Comparison of ENCODE assay signal across 18 mouse cellular contexts in the genomic region with DNA sequence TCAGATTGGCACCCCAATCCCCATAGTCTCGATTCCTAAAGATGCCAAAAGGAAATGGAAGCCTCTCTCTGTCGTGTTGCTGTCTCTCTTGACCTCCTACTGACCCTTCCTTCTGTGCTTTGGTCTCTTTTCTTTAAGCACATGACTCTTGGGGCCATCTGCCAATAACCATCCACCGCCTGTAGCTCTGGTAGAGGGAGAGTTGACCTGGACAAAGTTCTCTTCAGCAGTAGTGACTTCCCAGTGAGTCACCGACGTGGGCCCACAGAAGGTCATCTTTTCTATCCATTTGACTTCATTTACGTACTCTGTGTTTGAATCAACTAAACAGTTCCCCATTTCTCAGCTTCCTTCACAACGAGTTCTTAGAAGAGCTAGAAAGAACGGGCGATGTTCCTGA. TPM values are rescaled to one million over a fixed set of nuclear protein-coding genes. Genes with fewer than 3 reads are reported as not detected.
DNase-seq lines count a peak whose midpoint lies in the region; ATAC-seq and TF ChIP-seq lines count a peak whose summit lies in the region.
"Had no signal": no experiment of that assay in that cellular context is flagged by ENCODE, and none has a peak within 500 bp of the region (broad histone marks: within the 10 kb centered on the region; RNA-seq: fewer than 3 reads in every experiment).

No protein-coding gene starts in this region.

- H3K4me3 ChIP-seq in liver, adult 2 months (ENCODE audit: insufficient read depth, low read depth, low read length), result no peak overlapping the region
- H3K4me3 ChIP-seq in liver, embryonic 12.5 days, result no peak overlapping the region
- no peak overlapping the region for H3K4me3 ChIP-seq in stomach, postnatal 0 days (ENCODE audit: low read depth, low read length)
- H3K4me3 ChIP-seq: embryonic facial prominence, embryonic 13.5 days had no signal

- TF ChIP-seq POLR2A in liver, adult 2 months (IDR thresholded peaks at IDR 0.05; ENCODE audit: extremely low read depth, insufficient read depth, low read length), result no peak

- H3K9me3 ChIP-seq in liver, embryonic 12.5 days (replicated peaks), result no peaks in the 10 kb centered on the region
- H3K9me3 ChIP-seq in stomach, postnatal 0 days (ENCODE audit: control insufficient read depth, low read length), result no peaks in the 10 kb centered on the region
- H3K9me3 ChIP-seq: embryonic facial prominence, embryonic 13.5 days; G1E had no signal

- H3K36me3 ChIP-seq in liver, adult 2 months (ENCODE audit: control insufficient read depth, insufficient read depth, low read length), result no peaks in the 10 kb centered on the region
- H3K36me3 ChIP-seq in liver, embryonic 12.5 days, result no peaks in the 10 kb centered on the region
- no peaks in the 10 kb centered on the region for H3K36me3 ChIP-seq in stomach, postnatal 0 days (ENCODE audit: control insufficient read depth, insufficient read depth, low read length)
- H3K36me3 ChIP-seq: embryonic facial prominence, embryonic 13.5 days; G1E had no signal

- DNase-seq in adrenal gland, adult 2 months, result peak; percentile 24
- no peak for DNase-seq in adrenal gland, postnatal 14 days
- DNase-seq in liver, adult 2 months (ENCODE audit: extremely low read depth, low read depth, low spot score), result peak; percentile 3
- DNase-seq in kidney, adult 9 months, result peak; percentile 91
- DNase-seq in stomach, postnatal 0 days (ENCODE audit: low spot score), result no peak
- no peak for DNase-seq in spleen, postnatal 4 days (ENCODE audit: low spot score in 2 of 2)
- DNase-seq: cerebellum, postnatal 10 days; gastrocnemius, postnatal 25 days; layer of hippocampus, adult 9-11 months; thymus, postnatal 14 days had no signal

- no peak overlapping the region for H3K9ac ChIP-seq in liver, adult 2 months (ENCODE audit: low read depth, low read length)
- H3K9ac ChIP-seq in liver, embryonic 12.5 days, result no peak overlapping the region
- no peak overlapping the region for H3K9ac ChIP-seq in stomach, postnatal 0 days (ENCODE audit: low read length)
- H3K9ac ChIP-seq: embryonic facial prominence, embryonic 13.5 days; liver, embryonic 14.5 days had no signal

- no peak overlapping the region for H3K27ac ChIP-seq in liver, adult 2 months (replicated peaks; ENCODE audit: insufficient read depth, low read depth, low read length)
- no peak overlapping the region for H3K27ac ChIP-seq in liver, embryonic 12.5 days
- H3K27ac ChIP-seq in stomach, postnatal 0 days (replicated peaks), result no peak overlapping the region
- H3K27ac ChIP-seq: embryonic facial prominence, embryonic 13.5 days; kidney, postnatal 0 days; liver, embryonic 14.5 days had no signal

- H3K27me3 ChIP-seq in liver, adult 2 months (ENCODE audit: control insufficient read depth, insufficient read depth, low read length), result no peaks in the 10 kb centered on the region
- no peaks in the 10 kb centered on the region for H3K27me3 ChIP-seq in liver, embryonic 12.5 days (replicated peaks)
- H3K27me3 ChIP-seq in stomach, postnatal 0 days (ENCODE audit: control insufficient read depth, insufficient read depth, low read length), result no peaks in the 10 kb centered on the region
- H3K27me3 ChIP-seq: embryonic facial prominence, embryonic 13.5 days had no signal

- no peak overlapping the region for H3K4me2 ChIP-seq in liver, embryonic 12.5 days
- H3K4me2 ChIP-seq in stomach, postnatal 0 days (replicated peaks; ENCODE audit: low read depth), result no peak overlapping the region
- H3K4me2 ChIP-seq: embryonic facial prominence, embryonic 13.5 days had no signal

- ATAC-seq in liver, embryonic 12.5 days, result no peak
- ATAC-seq in stomach, postnatal 0 days (ENCODE audit: low FRiP score, low TSS enrichment), result 0 out of 2 replicates have a peak, but pooled peaks have one; percentile 39
- ATAC-seq: activated CD4-positive, CD25-positive, alpha-beta regulatory T cell, adult 4 months; forebrain, embryonic 14.5 days; hindbrain, embryonic 16.5 days had no signal

- H3K79me2 ChIP-seq in liver, adult 2 months (ENCODE audit: control insufficient read depth, insufficient read depth, low read length), result no peaks in the 10 kb centered on the region

- TF ChIP-seq EP300 in stomach, postnatal 0 days (optimal IDR thresholded peaks at IDR 0.05), result no peak

- H3K4me1 ChIP-seq in liver, adult 2 months (ENCODE audit: control insufficient read depth, insufficient read depth, low read length), result no peaks in the 10 kb centered on the region
- 0 out of 2 replicates have a peak, but pooled peaks cover 6% of the 10 kb centered on the region for H3K4me1 ChIP-seq in liver, embryonic 12.5 days
- no peaks in the 10 kb centered on the region for H3K4me1 ChIP-seq in stomach, postnatal 0 days (replicated peaks; ENCODE audit: control insufficient read depth, insufficient read depth)

- no peak for TF ChIP-seq CTCF in liver, adult 2 months (IDR thresholded peaks at IDR 0.05; ENCODE audit: low read depth, low read length)
- no peak for TF ChIP-seq CTCF in stomach, postnatal 0 days (IDR thresholded peaks at IDR 0.05; ENCODE audit: low read depth)

- 62% methylated on average over 9 of the region's 9 CpGs for whole genome bisulfite sequencing in liver, adult 2 months
- WGBS in liver, embryonic 12.5 days (ENCODE audit: insufficient replicate concordance), result 52% methylated on average over 9 of the region's 9 CpGs
- 64% methylated on average over 9 of the region's 9 CpGs for WGBS in stomach, postnatal 0 days

RNA-seq across cellular contexts. Expression of a gene that starts 30.0 kb away (rescaled TPM):
- total RNA-seq in adrenal gland, adult 2 months (2021), result 10 to 100 TPM in 1 of 2 experiments, 1 to 10 TPM in 1; 6.6 to 17.1 TPM
- polyA plus RNA-seq in adrenal gland, adult 2 months (2012; rRNA removed), result 2.7 and 5.8 TPM in 2 replicates
- 6.6 and 7.0 TPM in 2 replicates for total RNA-seq in adrenal gland, postnatal 14 days (2021)
- total RNA-seq in liver, adult 2 months (2014; rRNA removed), result under 0.01 and 0.09 TPM in 2 replicates
- polyA plus RNA-seq in liver, adult 2 months (2012; rRNA removed), result 0.04 TPM in 2 replicates
- 0.46 and 0.66 TPM in 2 replicates for polyA plus RNA-seq in liver, embryonic 12.5 days (2016; fragmentation: Nextera tagmentation; extraction: Ambion mirVana)
- 1.4 and 1.5 TPM in 2 replicates for polyA plus RNA-seq in stomach, postnatal 0 days (2015; fragmentation: Nextera tagmentation; extraction: Ambion mirVana)

RNA-seq across cellular contexts. Expression of a gene that starts 36.1 kb away (rescaled TPM):
- 10 to 100 TPM; 52.5 to 65.1 TPM for total RNA-seq in adrenal gland, adult 2 months (2021)
- polyA plus RNA-seq in adrenal gland, adult 2 months (2012; rRNA removed), result 256 and 263 TPM in 2 replicates
- 60.1 and 75.8 TPM in 2 replicates for total RNA-seq in adrenal gland, postnatal 14 days (2021)
- total RNA-seq in liver, adult 2 months (2014; rRNA removed), result 2.5 and 3.4 TPM in 2 replicates
- 5.9 and 9.5 TPM in 2 replicates for polyA plus RNA-seq in liver, adult 2 months (2012; rRNA removed)
- 14.0 and 14.3 TPM in 2 replicates for polyA plus RNA-seq in liver, embryonic 12.5 days (2016; fragmentation: Nextera tagmentation; extraction: Ambion mirVana)
- 8.0 and 9.4 TPM in 2 replicates for polyA plus RNA-seq in stomach, postnatal 0 days (2015; fragmentation: Nextera tagmentation; extraction: Ambion mirVana)

Comparison
In these comparisons a context has a peak if more than half of its experiments do, and no peak if none do; other contexts are left out.
1. DNase-seq: peak in adrenal gland, adult 2 months (single experiment), liver, adult 2 months (single experiment) and kidney, adult 9 months (single experiment); none in adrenal gland, postnatal 14 days (single experiment), stomach, postnatal 0 days (single experiment) and spleen, postnatal 4 days (0 of 2).
2. RNA of a gene that starts 36.1 kb away (polyA plus RNA-seq): 256 to 263 TPM in adrenal gland, adult 2 months; 14.0 to 14.3 TPM in liver, embryonic 12.5 days, 5.9 to 9.5 TPM in liver, adult 2 months and 8.0 to 9.4 TPM in stomach, postnatal 0 days; every median in the first group is over 10 times any median in the second.